Mouse (Mus musculus) liver, embryonic 14.5 days (tissue): ENCODE measurements around the gene Tns1. TPM values are rescaled to one million over a fixed set of nuclear protein-coding genes. Genes with fewer than 3 reads are reported as not detected.

Source experiments
- ATAC-seq: fragments of 200-750 bp; cut with Nextera tagmentation; 2 replicates; pipeline ENCODE4 v1.8.0; 2017; ENCODE audit warnings: moderate number of reproducible peaks, mild to moderate bottlenecking, moderate library complexity; ENCODE audit not compliant: insufficient read depth
- DNase-seq, 3 experiments: peaks; one replicate each; pipeline ENCODE4 v3.0.0-alpha.2; 2012 to 2013; ENCODE audit warnings: low read depth in 3 of 3, low spot score in 3 of 3
- H3K27ac ChIP-seq: fragments of 300-500 bp; sonication (generic); 2 replicates; pipeline ENCODE4 v1.5.1; 2014; ENCODE audit warnings: moderate library complexity, mild to moderate bottlenecking, control low read depth, inconsistent platforms
- H3K27me3 ChIP-seq: fragments of 300-500 bp; sonication (generic); 2 replicates; pipeline ENCODE4 v1.6.1; 2014; ENCODE audit warnings: mild to moderate bottlenecking, low read length, moderate library complexity; ENCODE audit not compliant: control insufficient read depth, insufficient read depth
- H3K36me3 ChIP-seq: fragments of 300-500 bp; sonication (generic); replicated peaks from 2 replicates; pipeline ENCODE4 v1.6.1; 2014; ENCODE audit warnings: low read depth; ENCODE audit not compliant: control insufficient read depth, insufficient read depth
- H3K4me1 ChIP-seq, 2 experiments: fragments of 200-500 bp in 1 of 2; fragments of 300-500 bp in 1 of 2; sonication (generic) in 1 of 2; replicated peaks; 2 replicates each; pipeline ENCODE4 v1.6.1; 2012 to 2014; ENCODE audit warnings: antibody characterized with exemption in 1 of 2, inconsistent platforms in 1 of 2, low read length in 1 of 2; ENCODE audit not compliant: control insufficient read depth in 2 of 2, insufficient read depth in 2 of 2
- H3K4me2 ChIP-seq: fragments of 300-500 bp; sonication (generic); 2 replicates; pipeline ENCODE4 v1.6.1; 2014; ENCODE audit warnings: low read depth, mild to moderate bottlenecking, control low read depth, moderate library complexity
- H3K4me3 ChIP-seq, 2 experiments: fragments of 200-500 bp in 1 of 2; fragments of 300-500 bp in 1 of 2; sonication (generic) in 1 of 2; 2 replicates each; pipeline ENCODE4 v1.5.1; 2012 to 2014; ENCODE audit warnings: low read depth in 2 of 2, low read length in 2 of 2, mild to moderate bottlenecking in 2 of 2, control low read depth in 1 of 2, inconsistent platforms in 1 of 2, moderate library complexity in 1 of 2; ENCODE audit not compliant: insufficient read depth in 1 of 2
- H3K9ac ChIP-seq: fragments of 300-500 bp; sonication (generic); replicated peaks from 2 replicates; pipeline ENCODE4 v1.6.1; 2014; ENCODE audit warnings: mild to moderate bottlenecking, control low read depth, moderate library complexity
- H3K9me3 ChIP-seq: fragments of 300-500 bp; sonication (generic); 2 replicates; pipeline ENCODE4 v1.6.1; 2016; ENCODE audit warnings: low read length, mixed read lengths; ENCODE audit not compliant: control insufficient read depth
- CTCF ChIP-seq: IDR thresholded peaks from 2 replicates; pipeline ENCODE4 v1.5.1; 2016; ENCODE audit warnings: antibody characterized with exemption, low read depth, control low read depth
- EP300 ChIP-seq: IDR thresholded peaks from 2 replicates; pipeline ENCODE4 v1.6.1; 2016; ENCODE audit warnings: antibody characterized with exemption, low read depth
- WGBS: fragments of 180-500 bp; shearing (Covaris S2); extraction: QIAGEN DNeasy Blood & Tissue Kit; methylation state at CpG from one replicate; pipeline ENCODE4 v1.1.7; 2014; ENCODE audit not compliant: insufficient replicate concordance; 5-methylcytosine and 5-hydroxymethylcytosine counted together
- polyA plus RNA-seq, 2 experiments: library from polyadenylated mRNA; depleted of rRNA in 1 of 2; stranded (reverse) in 1 of 2; unstranded in 1 of 2; fragments of >200 nt; fragmentation: Nextera tagmentation in 1 of 2; extraction: Ambion mirVana in 1 of 2; gene quantifications; 2 replicates each; pipeline versions ENCODE4 v1.2.1 to v1.2.3; 2012 to 2014

Tns1 gene
- polyA plus RNA-seq, 2 experiments, result 7.2 to 15.7 TPM

GRCm38 (mm10) chr1:74003723-74004122, 120.5 kb downstream of the Tns1 start:
- Histone ChIP-seq H3K4me3 (no peak overlapping the region), H3K27ac (no peak overlapping the region), H3K4me2 (no peak overlapping the region), H3K36me3 (no peaks in the 10 kb centered on the region), H3K4me1 (peaks cover 13 to 49% of the 10 kb centered on the region in 2 experiments), H3K27me3 (no peaks in the 10 kb centered on the region), H3K9me3 (no peaks in the 10 kb centered on the region), H3K9ac (no peak overlapping the region)
- WGBS, result 43% methylated on average over 2 of the region's 2 CpGs
- TF ChIP-seq EP300, result no peak
- TF ChIP-seq CTCF, result no peak
- DNase-seq (no peak), ATAC-seq (no peak)

DNA sequence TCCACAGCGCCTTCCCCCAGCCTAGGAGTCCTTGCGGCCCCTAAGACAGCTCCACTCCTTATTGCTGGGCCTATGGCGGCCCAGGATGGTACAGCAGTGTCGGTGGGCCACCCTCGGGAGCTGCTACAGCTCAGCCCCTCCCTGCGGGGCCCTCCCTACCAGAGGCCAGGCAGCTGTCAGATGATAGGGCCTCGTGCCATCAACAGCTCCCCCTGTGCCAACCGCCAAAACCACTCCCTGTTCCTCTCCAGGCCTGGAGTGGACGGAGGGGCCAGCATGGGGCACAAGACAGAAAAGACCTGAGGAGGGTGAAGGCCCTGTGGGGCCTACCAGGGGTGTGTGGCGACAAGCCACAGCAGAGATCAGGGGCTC, 122.8 kb downstream of the Tns1 start:
- Histone ChIP-seq H3K4me3 (peak overlapping the region; percentile 53 to 60), H3K4me1 (peaks cover 13 to 44% of the 10 kb centered on the region in 2 experiments), H3K9ac (peak overlapping the region; percentile 68), H3K27ac (peak overlapping the region; percentile 78), H3K36me3 (peaks cover 4% of the 10 kb centered on the region; the same call in 1 of the 2 replicates), H3K4me2 (peak overlapping the region; percentile 78), H3K27me3 (no peaks in the 10 kb centered on the region), H3K9me3 (no peaks in the 10 kb centered on the region)
- 15% methylated on average over 10 of the region's 10 CpGs for WGBS
- TF ChIP-seq EP300, result peak; percentile 62; the same call in 1 of the 2 replicates
- TF ChIP-seq CTCF, result peak; percentile 51
- ATAC-seq (peak; percentile 95), DNase-seq (peak; percentile 60 to 64 (median 64))

GRCm38 (mm10) chr1:74000810-74001448, 123.3 kb downstream of the Tns1 start:
- H3K9me3 ChIP-seq, result no peaks in the 10 kb centered on the region
- DNase-seq (no peak), ATAC-seq (peak; percentile 54)
- H3K4me3 ChIP-seq, result peak overlapping the region; percentile 53 to 60
- H3K27me3 ChIP-seq, result no peaks in the 10 kb centered on the region
- peak overlapping the region; percentile 68 for H3K9ac ChIP-seq
- H3K27ac ChIP-seq, result peak overlapping the region; percentile 78
- H3K36me3 ChIP-seq, result peaks cover 4% of the 10 kb centered on the region; the same call in 1 of the 2 replicates
- H3K4me1 ChIP-seq, result peaks cover 13 to 44% of the 10 kb centered on the region in 2 experiments
- peak overlapping the region; percentile 78 for H3K4me2 ChIP-seq
- TF ChIP-seq CTCF (no peak), EP300 (no peak)
- WGBS, result 5% methylated on average over 2 of the region's 2 CpGs

GRCm38 (mm10) chr1:74000191-74000651, 124.0 kb downstream of the Tns1 start:
- Histone ChIP-seq H3K36me3 (peaks cover 8% of the 10 kb centered on the region; the same call in 1 of the 2 replicates), H3K4me3 (peak overlapping the region; percentile 37 to 60), H3K9ac (peak overlapping the region; percentile 74), H3K27me3 (no peaks in the 10 kb centered on the region), H3K27ac (peak overlapping the region; percentile 34; the same call in 1 of the 2 replicates), H3K4me1 (peaks cover 13 to 44% of the 10 kb centered on the region in 2 experiments), H3K4me2 (peak overlapping the region; percentile 78), H3K9me3 (no peaks in the 10 kb centered on the region)
- TF ChIP-seq CTCF, result no peak
- TF ChIP-seq EP300, result no peak
- 28% methylated on average over 5 of the region's 5 CpGs for WGBS
- DNase-seq (no peak), ATAC-seq (no peak)

GRCm38 (mm10) chr1:73999533-73999932, 124.7 kb downstream of the Tns1 start:
- peak overlapping the region; percentile 74 for H3K9ac ChIP-seq
- H3K4me3 ChIP-seq, result peak overlapping the region; percentile 3 to 60; a peak in 3 of 4 replicates
- no peaks in the 10 kb centered on the region for H3K27me3 ChIP-seq
- H3K9me3 ChIP-seq, result no peaks in the 10 kb centered on the region
- no peak for TF ChIP-seq CTCF
- no peak for TF ChIP-seq EP300
- H3K36me3 ChIP-seq, result peaks cover 13% of the 10 kb centered on the region; the same call in 1 of the 2 replicates
- H3K4me1 ChIP-seq, result peaks cover 13 to 44% of the 10 kb centered on the region in 2 experiments
- peak overlapping the region; percentile 78 for H3K4me2 ChIP-seq
- WGBS, result 76% methylated on average over 5 of the region's 5 CpGs
- ATAC-seq (no peak), DNase-seq (no peak)
- no peak overlapping the region for H3K27ac ChIP-seq
